Mouse (Mus musculus): Measurements from ENCODE around the gene Ube2g1. TPM values are rescaled to one million over a fixed set of nuclear protein-coding genes. Genes with fewer than 3 reads are reported as not detected.

Ube2g1 gene
- polyA plus RNA-seq, 1 experiment, result 52.2 TPM

DNA sequence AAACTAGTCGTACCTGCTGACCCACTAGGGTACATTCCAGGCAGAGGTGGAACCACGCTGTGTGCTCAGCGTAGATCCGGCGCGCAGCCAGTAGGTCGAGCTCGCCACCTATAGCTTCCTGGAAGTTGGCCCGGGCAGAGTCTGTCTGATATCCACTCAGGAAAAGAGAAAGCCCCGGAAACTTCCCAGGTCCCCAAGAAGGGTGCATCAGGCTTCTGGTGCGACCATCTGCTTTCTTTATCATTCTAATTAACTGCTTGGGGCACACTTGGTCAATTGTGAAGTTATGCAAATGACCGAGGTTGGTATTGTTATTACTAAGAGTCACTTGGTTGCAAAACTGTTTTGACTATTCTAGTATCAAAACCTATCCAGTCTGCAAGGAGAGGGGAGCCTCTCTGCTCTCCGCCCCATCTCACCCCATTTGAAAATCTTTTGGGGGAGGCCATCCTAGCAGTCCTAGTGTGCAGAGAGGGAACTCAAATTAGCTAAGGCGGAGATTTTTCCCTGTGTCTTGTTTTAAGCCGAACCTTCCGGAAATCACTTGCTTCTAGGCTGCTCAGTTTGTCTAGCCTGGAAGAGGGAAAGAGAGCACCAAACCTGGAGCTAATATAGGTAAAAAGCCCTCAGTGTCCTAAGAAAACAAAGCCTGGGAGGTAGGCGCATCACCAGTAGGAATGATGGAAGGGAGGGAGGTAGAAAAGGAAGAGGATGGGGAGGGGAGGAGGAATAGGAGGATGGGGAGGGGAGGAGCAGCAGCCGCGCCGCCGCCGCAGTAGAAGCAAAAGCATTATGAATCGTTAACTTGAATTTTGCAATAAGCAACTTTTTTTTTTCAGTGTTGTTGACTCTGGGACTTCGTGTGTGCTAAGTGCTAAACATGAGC is 30.4 kb upstream of the Ube2g1 start:
- TF ChIP-seq POLR2A (IDR thresholded peaks at IDR 0.05; ENCODE audit: borderline replicate concordance, extremely low read depth, insufficient read depth, insufficient read length, poor library complexity, severe bottlenecking) (no peak), CTCF (IDR thresholded peaks at IDR 0.05; ENCODE audit: borderline replicate concordance, extremely low read depth, insufficient read depth, insufficient read length) (no peak)
- peak; percentile 71 for DNase-seq (ENCODE audit: low read depth)

DNA sequence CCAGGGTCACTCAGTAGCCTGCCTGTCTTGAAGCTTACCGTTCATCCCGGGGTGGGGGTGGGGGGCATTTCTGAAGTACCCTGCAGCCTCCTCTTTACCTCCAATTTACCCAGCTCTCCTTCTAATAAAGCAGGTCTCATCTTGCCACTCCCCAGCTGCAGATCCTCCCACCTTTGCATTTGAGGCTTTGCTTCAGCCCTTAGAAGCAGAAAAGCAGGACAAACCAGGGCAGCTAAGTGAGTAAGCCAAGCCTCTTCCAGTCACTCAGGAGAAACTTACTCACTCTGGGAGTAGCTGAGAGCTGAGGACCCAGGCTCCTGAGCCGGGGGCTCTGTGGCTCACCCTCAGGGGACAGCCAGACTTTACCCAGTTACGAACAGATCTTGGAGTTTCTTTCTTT is 28.6 kb upstream of the Ube2g1 start:
- DNase-seq (ENCODE audit: low read depth), result no peak
- TF ChIP-seq POLR2A (IDR thresholded peaks at IDR 0.05; ENCODE audit: borderline replicate concordance, extremely low read depth, insufficient read depth, insufficient read length, poor library complexity, severe bottlenecking) (no peak), CTCF (IDR thresholded peaks at IDR 0.05; ENCODE audit: borderline replicate concordance, extremely low read depth, insufficient read depth, insufficient read length) (no peak)

DNA sequence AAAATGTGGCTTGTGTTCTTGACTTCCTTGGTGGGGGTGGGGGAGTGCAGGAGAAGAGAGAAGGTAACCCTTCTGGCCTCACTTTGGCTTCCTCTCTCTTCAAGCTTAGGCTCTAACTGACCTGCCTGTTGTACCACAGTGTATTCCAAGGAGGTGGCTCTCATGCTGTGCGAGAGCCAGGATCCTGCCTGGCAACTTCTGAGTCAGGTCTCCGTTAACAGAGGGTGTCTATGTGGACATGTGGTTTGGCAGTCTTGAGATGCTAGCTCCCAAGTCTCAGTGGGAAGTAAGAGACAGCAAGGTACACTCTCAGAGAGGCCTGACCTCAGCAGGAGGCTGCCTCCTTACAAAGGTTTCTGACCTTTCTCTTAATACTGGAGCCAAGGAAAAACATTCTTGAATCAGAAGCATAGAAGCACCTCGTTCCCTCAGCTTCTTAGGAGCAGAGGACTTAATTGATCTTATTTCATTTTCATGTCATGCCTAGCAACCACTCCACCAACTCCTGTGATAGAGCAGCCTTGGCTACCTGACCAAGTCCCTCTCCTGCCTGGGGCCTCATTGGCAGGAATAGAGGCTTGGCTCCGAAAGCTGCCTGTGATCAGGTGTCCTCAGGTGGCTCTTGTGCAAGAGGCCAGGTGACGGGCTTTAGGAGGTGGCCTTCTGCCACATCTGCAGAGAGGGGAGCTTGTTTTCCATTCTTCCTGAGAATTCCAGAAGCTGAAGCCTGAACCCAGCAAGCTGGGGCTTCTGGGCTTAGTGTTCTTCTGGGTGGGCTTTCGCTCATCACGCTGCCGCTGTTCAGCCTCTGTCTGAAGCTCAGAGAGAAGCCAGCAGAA is 25.3 kb upstream of the Ube2g1 start:
- no peak for DNase-seq (ENCODE audit: low read depth)
- TF ChIP-seq CTCF (IDR thresholded peaks at IDR 0.05; ENCODE audit: borderline replicate concordance, extremely low read depth, insufficient read depth, insufficient read length) (no peak), POLR2A (IDR thresholded peaks at IDR 0.05; ENCODE audit: borderline replicate concordance, extremely low read depth, insufficient read depth, insufficient read length, poor library complexity, severe bottlenecking) (no peak)

DNA sequence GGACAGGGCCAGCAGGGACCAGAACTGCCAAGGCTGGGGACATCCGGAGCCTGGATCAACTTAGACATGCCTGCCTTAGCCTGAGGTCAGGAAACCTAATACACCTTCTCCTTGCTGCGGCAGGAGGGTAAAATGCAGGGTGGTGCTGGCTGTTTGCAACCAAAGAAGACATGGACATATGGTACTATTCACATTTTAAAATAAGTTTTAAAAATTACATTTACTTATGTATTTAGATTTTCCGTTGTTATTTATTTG is 24.7 kb upstream of the Ube2g1 start:
- no peak for TF ChIP-seq CTCF (IDR thresholded peaks at IDR 0.05; ENCODE audit: borderline replicate concordance, extremely low read depth, insufficient read depth, insufficient read length)
- no peak for TF ChIP-seq POLR2A (IDR thresholded peaks at IDR 0.05; ENCODE audit: borderline replicate concordance, extremely low read depth, insufficient read depth, insufficient read length, poor library complexity, severe bottlenecking)
- no peak for DNase-seq (ENCODE audit: low read depth)

DNA sequence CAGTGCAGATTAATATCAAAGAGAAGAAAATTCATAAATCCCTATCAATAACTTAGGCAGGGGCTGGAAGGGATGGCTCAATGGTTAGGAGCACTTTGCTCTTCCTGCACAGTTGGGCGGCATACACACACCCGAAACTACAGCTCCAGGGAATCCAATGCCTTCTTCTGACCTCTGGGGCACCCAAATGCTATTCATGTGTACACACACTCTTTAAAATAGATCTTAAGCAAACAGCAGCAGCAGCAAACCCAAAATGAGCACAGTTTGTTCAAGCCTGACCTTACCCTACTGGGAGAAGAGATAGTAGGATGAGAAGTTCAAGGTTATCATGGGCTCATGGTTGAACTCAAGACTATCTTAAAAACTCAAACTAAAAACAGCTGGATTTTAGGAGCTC is 24.0 kb upstream of the Ube2g1 start:
- TF ChIP-seq POLR2A (IDR thresholded peaks at IDR 0.05; ENCODE audit: borderline replicate concordance, extremely low read depth, insufficient read depth, insufficient read length, poor library complexity, severe bottlenecking) (no peak), CTCF (IDR thresholded peaks at IDR 0.05; ENCODE audit: borderline replicate concordance, extremely low read depth, insufficient read depth, insufficient read length) (no peak)
- DNase-seq (ENCODE audit: low read depth), result no peak

DNA sequence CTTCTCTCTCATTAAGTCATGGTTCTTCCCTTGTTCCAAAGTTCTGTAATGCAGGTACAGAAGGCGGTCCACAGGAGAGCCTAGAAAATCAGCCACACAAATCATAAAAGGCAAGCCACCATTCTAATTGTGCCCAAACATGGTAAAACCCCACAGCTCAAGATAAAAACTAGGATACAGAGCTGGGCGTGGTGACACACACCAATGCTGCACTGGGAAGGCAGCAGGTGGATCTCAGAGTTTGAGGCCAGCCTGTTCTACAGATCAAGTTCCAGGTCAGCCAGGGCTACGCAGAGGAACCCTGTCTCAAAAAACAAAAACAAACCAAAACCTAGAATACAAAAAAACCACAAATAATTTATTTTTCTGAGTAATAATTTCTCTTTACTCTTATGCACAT is 20.5 kb upstream of the Ube2g1 start:
- no peak for TF ChIP-seq POLR2A (IDR thresholded peaks at IDR 0.05; ENCODE audit: borderline replicate concordance, extremely low read depth, insufficient read depth, insufficient read length, poor library complexity, severe bottlenecking)
- TF ChIP-seq CTCF (IDR thresholded peaks at IDR 0.05; ENCODE audit: borderline replicate concordance, extremely low read depth, insufficient read depth, insufficient read length), result no peak
- no peak for DNase-seq (ENCODE audit: low read depth)

DNA sequence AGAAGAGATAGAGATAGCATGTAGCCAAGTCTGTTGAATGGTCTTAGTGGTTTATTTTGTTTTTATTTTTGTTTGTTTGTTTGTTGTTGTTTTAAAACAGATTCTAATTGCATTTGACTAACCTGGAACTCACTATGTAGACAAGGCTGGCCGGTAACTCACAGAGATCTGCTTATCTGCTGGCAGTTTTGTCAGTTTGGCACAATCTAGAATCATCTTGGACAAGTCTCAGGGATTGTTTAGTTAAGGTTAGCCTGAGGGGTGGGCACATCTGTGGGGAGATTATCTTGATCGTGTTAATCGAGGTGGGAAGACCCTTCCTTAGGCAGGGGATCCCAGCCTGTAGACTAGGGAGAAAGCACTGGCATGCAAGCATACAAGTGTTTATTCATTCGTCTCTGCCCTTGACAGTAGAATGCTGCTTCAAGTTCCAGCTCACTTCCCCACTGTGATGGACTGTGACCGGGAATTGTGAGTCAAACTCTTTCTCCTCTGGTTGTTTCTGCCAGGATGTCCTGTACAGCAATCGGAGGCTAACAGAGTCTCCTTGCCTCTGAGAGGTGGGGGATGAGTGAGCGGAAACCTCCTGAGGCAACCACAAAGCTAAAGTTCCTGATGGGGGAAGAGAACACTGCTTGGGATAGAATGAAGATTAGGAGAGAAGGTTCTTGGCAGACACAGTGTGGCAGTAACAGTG is 19.4 kb upstream of the Ube2g1 start:
- no peak for DNase-seq (ENCODE audit: low read depth)
- no peak for TF ChIP-seq POLR2A (IDR thresholded peaks at IDR 0.05; ENCODE audit: borderline replicate concordance, extremely low read depth, insufficient read depth, insufficient read length, poor library complexity, severe bottlenecking)
- TF ChIP-seq CTCF (IDR thresholded peaks at IDR 0.05; ENCODE audit: borderline replicate concordance, extremely low read depth, insufficient read depth, insufficient read length), result no peak

DNA sequence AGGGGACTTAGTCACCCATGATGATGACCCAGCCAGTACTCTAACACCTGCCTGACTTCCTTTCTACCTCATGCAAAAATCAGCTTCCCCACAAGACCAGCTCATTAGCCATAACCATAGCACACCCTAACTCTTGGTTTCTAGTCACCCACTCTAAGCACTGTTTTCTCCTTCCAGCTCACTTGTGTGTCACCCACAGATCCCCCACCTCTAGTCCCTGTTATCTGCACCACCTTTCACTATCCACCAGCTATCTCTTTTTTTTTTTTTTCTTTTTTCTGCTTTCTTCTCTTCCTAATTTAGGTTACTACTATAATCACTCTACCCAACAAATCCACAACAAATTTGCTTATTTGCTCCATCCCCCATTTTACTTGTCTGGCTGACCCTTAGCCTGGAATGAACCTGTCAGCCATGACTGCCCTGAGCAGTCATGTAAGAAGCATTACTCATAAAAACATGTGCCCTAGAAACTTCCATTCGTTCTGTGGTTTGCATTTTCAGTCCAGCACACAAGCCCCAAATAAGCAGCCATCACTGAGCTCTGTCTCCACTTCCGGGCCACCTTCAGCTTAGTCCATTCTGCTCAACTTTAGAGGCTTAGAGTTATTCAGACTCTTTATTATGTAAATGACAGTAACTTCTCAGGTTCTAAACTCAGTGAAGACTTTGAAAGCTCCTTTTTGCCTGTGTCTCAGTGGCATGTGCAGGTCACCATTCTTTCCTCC is 11.9 kb upstream of the Ube2g1 start:
- TF ChIP-seq CTCF (IDR thresholded peaks at IDR 0.05; ENCODE audit: borderline replicate concordance, extremely low read depth, insufficient read depth, insufficient read length) (no peak), POLR2A (IDR thresholded peaks at IDR 0.05; ENCODE audit: borderline replicate concordance, extremely low read depth, insufficient read depth, insufficient read length, poor library complexity, severe bottlenecking) (no peak)
- DNase-seq (ENCODE audit: low read depth), result no peak

DNA sequence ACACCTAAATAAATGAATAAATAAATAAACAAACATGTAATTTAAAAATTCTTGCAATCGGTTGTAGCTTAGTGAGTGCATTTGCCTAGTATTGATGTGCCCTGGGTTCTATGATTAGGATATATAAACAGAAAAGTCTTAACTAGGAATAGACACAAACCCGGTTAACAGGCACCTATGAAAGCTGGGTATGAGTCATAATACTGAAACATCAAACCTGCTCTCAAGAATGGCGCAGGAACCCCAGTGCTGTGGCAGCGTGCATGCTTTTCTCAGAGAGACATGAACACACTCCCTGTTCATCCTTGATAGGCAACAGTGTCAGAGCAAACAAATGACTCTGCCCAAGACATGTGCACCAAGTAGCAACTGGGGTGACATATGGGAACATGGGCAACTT is 9.3 kb upstream of the Ube2g1 start:
- TF ChIP-seq POLR2A (IDR thresholded peaks at IDR 0.05; ENCODE audit: borderline replicate concordance, extremely low read depth, insufficient read depth, insufficient read length, poor library complexity, severe bottlenecking) (no peak), CTCF (IDR thresholded peaks at IDR 0.05; ENCODE audit: borderline replicate concordance, extremely low read depth, insufficient read depth, insufficient read length) (no peak)
- no peak for DNase-seq (ENCODE audit: low read depth)

DNA sequence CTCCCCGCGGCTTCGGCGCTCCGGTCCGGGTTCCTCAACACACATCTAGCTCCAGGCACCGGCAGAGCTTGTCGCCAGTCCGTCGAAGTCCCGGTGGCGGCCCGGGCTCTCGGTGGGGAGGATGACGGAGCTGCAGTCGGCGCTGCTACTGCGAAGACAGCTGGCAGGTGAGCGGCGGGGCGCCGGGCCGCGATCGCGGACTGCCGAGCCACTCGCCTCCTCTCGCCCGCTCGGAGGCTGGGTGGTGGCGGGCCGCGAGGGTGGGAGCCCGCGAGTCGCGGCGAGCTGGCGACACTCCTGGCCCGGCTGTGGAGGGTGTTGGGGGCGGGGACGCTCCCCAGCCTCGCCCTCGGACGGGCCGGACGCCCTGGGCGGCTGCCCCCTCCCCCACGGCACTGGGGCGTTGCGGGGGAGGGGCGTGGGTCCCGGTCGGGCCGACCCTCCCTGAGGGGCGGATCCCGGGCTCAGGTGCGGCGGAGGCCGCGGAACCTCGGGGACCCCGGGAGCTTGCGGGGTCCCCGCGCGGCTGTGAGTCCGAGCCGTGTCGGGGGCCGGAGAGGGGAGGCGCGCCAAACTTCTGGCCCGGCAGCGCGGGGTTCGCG is 487 bp downstream of the Ube2g1 start:
- peak; percentile 64 for DNase-seq (ENCODE audit: low read depth)
- TF ChIP-seq CTCF (IDR thresholded peaks at IDR 0.05; ENCODE audit: borderline replicate concordance, extremely low read depth, insufficient read depth, insufficient read length), result no peak
- 0 out of 2 replicates have a peak, but pooled peaks have one; percentile 5 for TF ChIP-seq POLR2A (IDR thresholded peaks at IDR 0.05; ENCODE audit: borderline replicate concordance, extremely low read depth, insufficient read depth, insufficient read length, poor library complexity, severe bottlenecking)
